Mouse (Mus musculus) stomach, postnatal 0 days (tissue): Measurements from ENCODE around the gene Gm39115. TPM values are rescaled to one million over a fixed set of nuclear protein-coding genes. Genes with fewer than 3 reads are reported as not detected.
A peak's percentile ranks its signal among the peaks of the same experiment; 100 is the strongest.
"Not testable (repeated sequence)": the region's sequence is repeated elsewhere in the genome, so short reads cannot be mapped to it uniquely, and the experiment has no call there.

Experiments
- ATAC-seq: fragments of 200-750 bp; cut with Nextera tagmentation; 2 replicates; pipeline ENCODE4 v1.8.0; 2017; ENCODE audit not compliant: low FRiP score, low TSS enrichment
- DNase-seq: peaks from one replicate; pipeline ENCODE4 v3.0.0-alpha.2; 2016; ENCODE audit warnings: low spot score
- H3K27ac ChIP-seq: fragments of 300-500 bp; sonication (generic); replicated peaks from 2 replicates; pipeline ENCODE4 v1.5.1; 2014; ENCODE audit warnings: mild to moderate bottlenecking, control low read depth
- H3K27me3 ChIP-seq: fragments of 300-500 bp; sonication (generic); 2 replicates; pipeline ENCODE4 v1.6.1; 2014; ENCODE audit warnings: low read length; ENCODE audit not compliant: control insufficient read depth, insufficient read depth
- H3K36me3 ChIP-seq: fragments of 300-500 bp; sonication (generic); 2 replicates; pipeline ENCODE4 v1.6.1; 2014; ENCODE audit warnings: low read length, mixed read lengths; ENCODE audit not compliant: control insufficient read depth, insufficient read depth
- H3K4me1 ChIP-seq: fragments of 300-500 bp; sonication (generic); replicated peaks from 2 replicates; pipeline ENCODE4 v1.6.1; 2014; ENCODE audit warnings: antibody characterized with exemption; ENCODE audit not compliant: control insufficient read depth, insufficient read depth
- H3K4me2 ChIP-seq: fragments of 300-500 bp; sonication (generic); replicated peaks from 2 replicates; pipeline ENCODE4 v1.6.1; 2014; ENCODE audit warnings: low read depth, mild to moderate bottlenecking, control low read depth, moderate library complexity
- H3K4me3 ChIP-seq: fragments of 300-500 bp; sonication (generic); 2 replicates; pipeline ENCODE4 v1.5.1; 2014; ENCODE audit warnings: low read depth, low read length, control low read depth
- H3K9ac ChIP-seq: fragments of 300-500 bp; sonication (generic); 2 replicates; pipeline ENCODE4 v1.6.1; 2014; ENCODE audit warnings: mild to moderate bottlenecking, low read length, control low read depth, mixed read lengths
- H3K9me3 ChIP-seq: fragments of 300-500 bp; sonication (generic); 2 replicates; pipeline ENCODE4 v1.6.1; 2016; ENCODE audit warnings: low read length; ENCODE audit not compliant: control insufficient read depth
- CTCF ChIP-seq: IDR thresholded peaks from 2 replicates; pipeline ENCODE4 v1.5.1; 2016; ENCODE audit warnings: antibody characterized with exemption, low read depth, mild to moderate bottlenecking, moderate library complexity
- EP300 ChIP-seq: optimal IDR thresholded peaks from 2 replicates; pipeline ENCODE3; 2016; ENCODE audit warnings: antibody characterized with exemption
- WGBS: fragments of 180-500 bp; shearing (Covaris S2); extraction: QIAGEN DNeasy Blood & Tissue Kit; methylation state at CpG from one replicate; pipeline ENCODE4 v1.1.7; 2014; 5-methylcytosine and 5-hydroxymethylcytosine counted together
- polyA plus RNA-seq: library from polyadenylated mRNA; unstranded; fragments of >200 nt; fragmentation: Nextera tagmentation; extraction: Ambion mirVana; gene quantifications from 2 replicates; pipeline ENCODE4 v1.2.1, GENCODE M21; 2015

Gm39115 gene
- not detected in 2 replicates for polyA plus RNA-seq

DNA sequence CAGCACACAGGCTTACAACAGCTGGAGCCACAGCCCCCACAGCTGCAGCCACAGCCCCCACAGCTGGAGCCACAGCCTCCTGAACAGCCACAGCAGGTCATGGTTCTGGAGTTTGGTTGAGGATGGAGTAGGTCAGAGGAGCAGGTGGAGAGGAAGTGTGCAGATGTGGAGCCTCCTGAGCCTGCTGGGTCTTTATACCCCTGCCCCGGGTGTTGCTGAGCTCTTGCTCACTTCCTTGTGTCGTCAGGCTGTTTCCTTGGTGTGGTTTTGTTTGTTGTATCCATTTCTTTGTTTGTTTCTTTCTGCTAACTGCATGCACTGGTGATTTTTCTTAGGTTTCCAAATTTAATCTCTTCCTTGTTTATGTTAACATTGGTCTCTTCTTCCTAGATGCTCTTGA, at the start of gene Gm39115:
Gm39115 (minus strand) TSS at position 101 of the 400 bp plus-strand sequence.
- H3K9me3 ChIP-seq, ATAC-seq, H3K27me3 ChIP-seq, H3K4me3 ChIP-seq, H3K4me1 ChIP-seq, H3K36me3 ChIP-seq, H3K27ac ChIP-seq, H3K9ac ChIP-seq, DNase-seq, H3K4me2 ChIP-seq: not testable (repeated sequence)
- 40% methylated on average over 2 of the region's 2 CpGs for WGBS

DNA sequence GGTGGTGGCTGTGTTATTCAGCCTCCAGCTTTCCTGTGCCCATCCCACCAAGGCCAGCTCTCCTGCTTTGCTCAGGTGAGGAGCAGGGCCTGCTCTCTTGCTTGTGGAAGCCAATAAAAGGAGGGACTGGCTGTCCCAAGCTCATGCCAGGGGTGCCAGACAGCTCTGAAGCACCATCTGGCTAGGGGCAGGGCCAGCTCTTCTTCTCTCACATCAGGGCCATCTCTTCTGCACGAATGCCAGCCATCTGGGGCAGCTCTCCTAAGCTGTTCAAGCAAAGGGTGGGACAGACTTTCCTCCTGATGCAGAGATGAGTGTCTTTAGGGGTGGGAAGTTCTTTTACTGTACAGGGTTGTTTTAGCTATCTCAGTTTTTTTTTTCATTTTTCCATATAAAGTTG, 45.2 kb upstream of the Gm39115 start:
- Histone ChIP-seq H3K9ac (no peak overlapping the region), H3K27ac (no peak overlapping the region), H3K36me3 (no peaks in the 10 kb centered on the region), H3K27me3 (no peaks in the 10 kb centered on the region), H3K4me2 (no peak overlapping the region), H3K4me1 (no peaks in the 10 kb centered on the region), H3K4me3 (no peak overlapping the region), H3K9me3 (no peaks in the 10 kb centered on the region)
- TF ChIP-seq CTCF (no peak), EP300 (no peak)
- no peak for DNase-seq
- no peak for ATAC-seq
- 37% methylated on average over 1 of the region's 1 CpGs for WGBS

DNA sequence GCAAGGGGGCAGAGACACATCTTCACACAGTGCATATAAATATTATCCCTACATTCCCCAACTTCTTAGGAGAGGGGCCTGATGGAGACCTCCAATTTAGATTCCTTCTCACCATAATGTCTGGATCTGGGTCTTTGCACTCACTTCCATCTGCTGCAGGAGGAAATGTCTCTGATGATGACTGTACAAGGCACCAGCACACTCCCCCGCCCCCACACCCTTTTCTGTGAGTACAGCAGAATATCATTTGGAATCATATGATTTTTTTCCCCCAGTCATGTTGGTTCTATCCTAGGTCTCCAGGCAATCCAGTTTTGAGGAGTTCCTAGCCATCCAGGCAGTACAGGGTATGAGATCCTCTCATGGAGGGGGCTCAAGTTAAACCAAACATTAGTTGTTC, 42.9 kb upstream of the Gm39115 start:
- no peak overlapping the region for H3K9ac ChIP-seq
- no peak for DNase-seq
- H3K9me3 ChIP-seq: no peaks in the 10 kb centered on the region
- H3K4me3 ChIP-seq: no peak overlapping the region
- H3K4me2 ChIP-seq: no peak overlapping the region
- no peaks in the 10 kb centered on the region for H3K27me3 ChIP-seq
- no peak for TF ChIP-seq EP300
- no peak for TF ChIP-seq CTCF
- WGBS: 78% methylated on average over 1 of the region's 1 CpGs
- H3K36me3 ChIP-seq: no peaks in the 10 kb centered on the region
- ATAC-seq: no peak
- H3K4me1 ChIP-seq: no peaks in the 10 kb centered on the region
- H3K27ac ChIP-seq: no peak overlapping the region

DNA sequence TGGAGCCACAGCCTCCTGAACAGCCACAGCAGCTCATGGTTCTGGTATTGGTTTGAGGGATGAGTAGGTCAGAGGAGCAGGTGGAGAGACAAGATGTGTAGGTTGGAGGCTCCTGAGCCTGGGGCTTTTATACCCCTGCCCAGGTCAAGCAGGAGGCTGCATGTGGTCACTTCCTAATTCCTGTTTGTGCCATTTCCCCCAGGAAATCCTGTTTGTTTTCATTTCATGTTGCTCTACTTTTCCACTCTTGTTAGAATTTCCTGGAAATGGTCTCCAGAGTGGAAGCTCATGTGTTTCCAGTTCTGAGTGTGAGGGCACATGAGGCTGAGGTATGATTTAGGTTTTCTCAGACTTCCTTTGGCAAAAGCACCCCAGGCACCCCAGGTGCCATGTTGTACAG, 40.1 kb upstream of the Gm39115 start, which contains the start of gene Krtap5-2:
Krtap5-2 (minus strand) TSS at position 101 of the 400 bp plus-strand sequence.
- DNase-seq, H3K36me3 ChIP-seq, H3K9me3 ChIP-seq, H3K27me3 ChIP-seq, H3K4me3 ChIP-seq, ATAC-seq, H3K4me1 ChIP-seq, H3K27ac ChIP-seq, H3K4me2 ChIP-seq, H3K9ac ChIP-seq: not testable (repeated sequence)

DNA sequence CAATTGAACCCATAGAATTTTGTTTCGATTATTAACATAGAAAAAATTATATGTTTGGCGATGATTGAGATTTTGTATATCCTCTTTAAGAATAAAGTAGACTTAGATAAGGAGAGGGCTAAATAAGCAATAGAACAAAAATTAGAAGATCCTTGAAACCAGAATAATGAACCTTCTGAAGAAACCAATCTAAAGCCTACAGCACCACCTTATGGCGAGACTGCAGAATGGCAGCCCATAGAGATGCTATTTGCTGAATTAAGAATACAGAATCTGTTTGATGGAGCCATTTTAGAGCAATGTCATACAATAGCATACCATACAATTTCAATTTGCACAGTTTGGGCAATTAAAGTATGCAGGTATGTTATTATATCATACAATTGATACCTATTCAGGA, 34.0 kb upstream of the Gm39115 start:
- Histone ChIP-seq H3K4me3 (no peak overlapping the region), H3K9me3 (no peaks in the 10 kb centered on the region), H3K9ac (no peak overlapping the region), H3K4me2 (no peak overlapping the region), H3K36me3 (no peaks in the 10 kb centered on the region), H3K4me1 (no peaks in the 10 kb centered on the region), H3K27me3 (no peaks in the 10 kb centered on the region), H3K27ac (no peak overlapping the region)
- ATAC-seq: no peak
- peak; percentile 79 for TF ChIP-seq CTCF
- no peak for TF ChIP-seq EP300
- WGBS: 46% methylated on average over 3 of the region's 3 CpGs
- no peak for DNase-seq

DNA sequence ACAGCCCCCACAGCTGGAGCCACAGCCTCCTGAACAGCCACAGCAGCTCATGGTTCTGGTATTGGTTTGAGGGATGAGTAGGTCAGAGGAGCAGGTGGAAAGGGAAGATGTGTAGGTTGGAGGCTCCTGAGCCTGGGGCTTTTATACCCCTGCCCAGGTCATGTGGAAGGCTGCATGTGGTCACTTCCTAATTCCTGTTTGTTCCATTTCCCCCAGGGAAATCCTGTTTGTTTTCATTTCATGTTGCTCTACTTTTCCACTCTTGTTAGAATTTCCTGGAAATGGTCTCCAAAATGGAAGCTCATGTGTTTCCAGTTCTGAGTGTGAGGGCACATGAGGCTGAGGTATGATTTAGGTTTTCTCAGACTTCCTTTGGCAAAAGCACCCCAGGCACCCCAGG, 29.8 kb upstream of the Gm39115 start, which contains the start of gene Gm4553:
Gm4553 (minus strand) TSS at position 101 of the 400 bp plus-strand sequence.
- not testable (repeated sequence) for ATAC-seq, DNase-seq, H3K27ac ChIP-seq, H3K27me3 ChIP-seq, H3K9ac ChIP-seq, H3K4me2 ChIP-seq, H3K4me1 ChIP-seq, H3K4me3 ChIP-seq, H3K36me3 ChIP-seq, H3K9me3 ChIP-seq

DNA sequence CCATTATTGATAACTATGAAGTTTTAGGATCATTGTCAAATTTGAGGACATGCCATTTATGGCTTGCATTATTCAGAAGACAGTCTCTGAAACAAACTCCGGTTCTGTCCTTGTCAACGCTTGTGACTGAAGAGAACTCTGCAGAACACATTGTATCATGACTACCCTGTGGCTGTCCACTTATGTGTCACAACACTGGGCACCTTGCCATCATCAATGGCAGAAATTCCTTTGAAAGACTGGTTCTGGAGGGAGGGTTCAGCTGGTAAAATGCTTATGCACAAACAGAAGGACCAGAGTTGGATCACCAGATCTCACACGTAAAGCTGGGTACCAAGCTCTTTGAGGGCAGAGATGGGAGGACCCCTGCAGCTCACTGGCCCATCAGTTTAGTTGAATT, 23.5 kb upstream of the Gm39115 start:
- Histone ChIP-seq H3K4me1 (no peaks in the 10 kb centered on the region), H3K27ac (no peak overlapping the region), H3K9ac (no peak overlapping the region), H3K27me3 (no peaks in the 10 kb centered on the region), H3K36me3 (no peaks in the 10 kb centered on the region), H3K4me3 (no peak overlapping the region), H3K9me3 (no peaks in the 10 kb centered on the region), H3K4me2 (no peak overlapping the region)
- ATAC-seq (no peak), DNase-seq (no peak)
- TF ChIP-seq CTCF (no peak), EP300 (no peak)
- WGBS: 97% methylated on average over 3 of the region's 3 CpGs

DNA sequence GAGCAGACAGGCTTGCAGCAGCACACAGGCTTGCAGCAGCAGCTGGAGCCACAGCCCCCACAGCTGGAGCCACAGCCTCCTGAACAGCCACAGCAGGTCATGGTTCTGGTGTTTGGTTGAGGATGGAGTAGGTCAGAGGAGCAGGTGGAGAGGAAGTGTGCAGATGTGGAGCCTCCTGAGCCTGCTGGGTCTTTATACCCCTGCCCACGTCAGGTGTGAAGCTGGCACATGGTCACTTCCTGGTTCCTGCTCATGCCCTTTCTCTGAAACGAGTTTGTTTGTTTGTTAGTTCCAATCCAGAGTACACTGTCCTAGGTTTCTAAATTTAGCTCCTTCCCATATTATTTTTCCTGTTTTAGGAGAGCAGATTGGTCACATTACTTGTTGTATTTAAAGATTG, 21.2 kb upstream of the Gm39115 start, which contains the start of gene Gm29735:
Gm29735 (minus strand) TSS at position 101 of the 400 bp plus-strand sequence.
- WGBS: 38% methylated on average over 2 of the region's 2 CpGs

More for the DNA sequence above, 21.2 kb upstream of the Gm39115 start, which contains the start of gene Gm29735:
- not testable (repeated sequence) for H3K4me3 ChIP-seq, H3K27ac ChIP-seq, H3K9ac ChIP-seq, H3K4me1 ChIP-seq, DNase-seq, H3K9me3 ChIP-seq, H3K4me2 ChIP-seq, H3K36me3 ChIP-seq, ATAC-seq, H3K27me3 ChIP-seq
